Mouse (Mus musculus) erythroblast, embryonic 14.5 days (primary cell): ENCODE measurements at regions not wholly inside any gene's neighbourhood (a gene's known extent, or its start where the extent isn't known, plus 50 kb on each side); places are given as distances from the start of the nearest gene placed in this dataset.

Experiments used
- H3K27me3 ChIP-seq: 2 replicates; pipeline ENCODE4 v1.6.1; 2012; ENCODE audit warnings: inconsistent platforms; ENCODE audit not compliant: control insufficient read depth
- H3K36me3 ChIP-seq: 2 replicates; pipeline ENCODE4 v1.6.1; 2012; ENCODE audit warnings: mild to moderate bottlenecking, inconsistent platforms; ENCODE audit not compliant: control insufficient read depth
- H3K4me1 ChIP-seq: 2 replicates; pipeline ENCODE4 v1.6.1; 2012; ENCODE audit warnings: inconsistent platforms; ENCODE audit not compliant: control insufficient read depth
- H3K4me3 ChIP-seq: replicated peaks from 2 replicates; pipeline ENCODE3; 2012; ENCODE audit warnings: moderate library complexity, mild to moderate bottlenecking, inconsistent platforms
- H3K9me3 ChIP-seq: 2 replicates; pipeline ENCODE4 v1.6.1; 2012; ENCODE audit warnings: low read length, inconsistent platforms, mixed read lengths; ENCODE audit not compliant: control insufficient read depth
- GATA1 ChIP-seq: IDR thresholded peaks from 2 replicates; pipeline ENCODE4 v1.6.1; 2012; ENCODE audit warnings: low read length, inconsistent platforms, mixed read lengths
- TAL1 ChIP-seq: IDR thresholded peaks from 3 replicates; pipeline ENCODE4 v1.6.1; 2012; ENCODE audit warnings: low read length, inconsistent platforms, mixed read lengths

DNA sequence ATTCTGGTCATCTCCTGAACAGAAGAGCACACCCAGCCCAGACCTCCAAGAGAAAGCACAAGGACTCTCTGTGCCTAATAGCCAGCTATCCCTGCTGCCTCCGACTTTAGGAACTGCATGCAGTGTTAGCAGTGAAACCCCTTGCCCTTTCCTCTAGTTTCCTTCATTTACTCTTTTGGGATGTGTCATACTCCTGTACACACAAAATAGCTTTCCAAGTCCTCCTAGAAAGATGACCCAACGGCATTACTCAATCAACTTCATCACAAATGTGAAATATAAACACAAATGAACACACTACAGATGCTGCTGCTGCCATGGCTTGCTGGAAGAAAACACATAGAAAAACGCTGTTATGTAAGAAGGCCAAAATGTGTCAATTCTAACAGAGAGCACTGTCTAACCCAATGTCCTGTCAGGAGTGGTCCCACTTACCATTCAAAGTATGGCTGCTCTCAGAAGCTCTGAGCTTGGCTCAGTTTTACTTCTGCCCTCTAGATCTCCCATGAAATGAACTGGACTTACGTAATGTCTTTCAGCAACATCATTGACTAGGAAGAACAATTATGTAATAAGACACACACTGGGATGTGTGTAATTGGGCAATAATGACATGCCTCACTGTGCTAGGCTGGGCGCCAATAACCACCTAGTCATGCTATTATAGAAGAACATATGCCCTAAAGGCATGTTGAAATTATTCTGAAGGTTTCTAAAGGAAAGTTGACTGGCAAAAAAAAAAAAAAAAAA, 94.5 kb downstream of the Lmo4 start:
- H3K4me3 ChIP-seq: no peak overlapping the region
- H3K9me3 ChIP-seq: peaks cover 7% of the 10 kb centered on the region
- TF ChIP-seq GATA1 (no peak), TAL1 (no peak)
- no peaks in the 10 kb centered on the region for H3K4me1 ChIP-seq
- H3K36me3 ChIP-seq: no peaks in the 10 kb centered on the region
- H3K27me3 ChIP-seq: no peaks in the 10 kb centered on the region

- Histone ChIP-seq H3K4me1 (no peaks in the 10 kb centered on the region), H3K9me3 (peaks cover 7% of the 10 kb centered on the region), H3K27me3 (no peaks in the 10 kb centered on the region), H3K4me3 (no peak overlapping the region), H3K36me3 (no peaks in the 10 kb centered on the region)
- TF ChIP-seq TAL1 (no peak), GATA1 (no peak)
Observed at GRCm38 (mm10) chr3:144109769-144110168, 95.3 kb downstream of the Lmo4 start.

- Histone ChIP-seq H3K27me3 (no peaks in the 10 kb centered on the region), H3K4me3 (no peak overlapping the region), H3K9me3 (peaks cover 2% of the 10 kb centered on the region; the same call in 1 of the 2 replicates), H3K4me1 (no peaks in the 10 kb centered on the region), H3K36me3 (no peaks in the 10 kb centered on the region)
- TF ChIP-seq TAL1 (no peak), GATA1 (no peak)
Observed at GRCm38 (mm10) chr3:144108310-144108709, 96.7 kb downstream of the Lmo4 start.

DNA sequence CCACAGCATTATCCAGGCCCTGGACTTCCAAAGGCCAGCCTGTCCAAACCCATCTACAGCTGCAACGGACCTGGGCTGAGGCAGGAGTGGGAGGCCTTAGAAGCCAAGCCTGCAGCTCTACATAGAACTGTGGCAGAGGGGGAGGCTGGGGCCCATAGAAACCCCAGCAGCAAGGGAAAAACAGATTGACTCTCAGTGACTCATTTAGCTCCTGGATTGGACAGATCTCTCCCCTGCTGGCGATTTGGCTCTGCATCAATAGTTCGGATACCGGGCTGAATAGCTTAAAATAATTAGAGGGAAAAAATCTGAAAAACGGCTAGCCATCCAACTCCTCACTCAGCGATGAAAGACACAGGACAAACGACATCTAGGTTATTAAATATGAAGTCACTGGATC, 97.4 kb downstream of the Lmo4 start:
- TF ChIP-seq GATA1 (no peak), TAL1 (no peak)
- Histone ChIP-seq H3K4me3 (no peak overlapping the region), H3K4me1 (no peaks in the 10 kb centered on the region), H3K36me3 (no peaks in the 10 kb centered on the region), H3K9me3 (peaks cover 2% of the 10 kb centered on the region; the same call in 1 of the 2 replicates), H3K27me3 (no peaks in the 10 kb centered on the region)

GRCm38 (mm10) chr3:144104366-144104765, 100.7 kb downstream of the Lmo4 start:
- Histone ChIP-seq H3K4me3 (no peak overlapping the region), H3K9me3 (peaks cover 2% of the 10 kb centered on the region; the same call in 1 of the 2 replicates), H3K36me3 (no peaks in the 10 kb centered on the region), H3K27me3 (no peaks in the 10 kb centered on the region), H3K4me1 (no peaks in the 10 kb centered on the region)
- TF ChIP-seq GATA1: no peak
- TF ChIP-seq TAL1: no peak

DNA sequence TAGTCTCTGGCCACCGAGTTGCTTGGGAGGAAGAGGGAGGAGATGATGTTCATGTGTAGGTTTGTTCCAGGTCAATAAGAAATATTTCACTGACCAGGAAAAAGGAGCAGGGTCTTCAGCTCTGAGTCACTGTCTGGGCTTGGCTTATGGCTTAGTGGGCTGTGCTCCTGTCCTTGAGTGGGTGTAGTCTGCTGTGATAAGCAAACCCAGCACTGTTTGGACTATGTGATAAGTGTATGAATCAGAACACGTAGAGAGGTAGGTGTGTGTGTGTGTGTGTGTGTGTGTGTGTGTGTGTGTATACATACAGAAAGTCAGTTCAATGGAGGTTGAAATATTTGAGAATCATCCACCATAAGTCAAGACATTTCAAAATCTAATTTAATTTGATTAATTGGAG, 105.6 kb downstream of the Lmo4 start:
- no peaks in the 10 kb centered on the region for H3K36me3 ChIP-seq
- H3K27me3 ChIP-seq: no peaks in the 10 kb centered on the region
- H3K4me3 ChIP-seq: no peak overlapping the region
- no peaks in the 10 kb centered on the region for H3K9me3 ChIP-seq
- H3K4me1 ChIP-seq: no peaks in the 10 kb centered on the region
- no peak for TF ChIP-seq GATA1
- TF ChIP-seq TAL1: no peak

DNA sequence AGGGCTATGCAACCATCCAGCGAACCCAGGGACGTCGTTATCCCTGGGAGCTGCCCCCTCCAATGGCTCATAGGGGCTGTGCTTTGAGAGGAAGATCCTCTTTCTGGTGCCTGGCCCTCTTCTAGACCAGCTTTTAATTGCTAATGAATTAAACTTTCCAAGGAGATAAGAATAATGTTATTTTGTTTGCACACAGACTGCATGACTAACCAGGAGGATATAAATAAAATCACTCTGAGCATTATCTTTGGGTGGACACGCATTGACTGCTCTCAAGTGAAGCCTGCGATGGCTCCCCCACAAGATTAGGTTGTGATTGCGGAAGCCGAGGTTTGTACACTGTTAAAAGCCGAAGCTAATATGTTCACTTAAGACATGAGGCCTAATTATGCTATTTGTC, 106.3 kb downstream of the Lmo4 start:
- Histone ChIP-seq H3K4me1 (no peaks in the 10 kb centered on the region), H3K4me3 (no peak overlapping the region), H3K27me3 (no peaks in the 10 kb centered on the region), H3K9me3 (no peaks in the 10 kb centered on the region), H3K36me3 (no peaks in the 10 kb centered on the region)
- TF ChIP-seq GATA1: no peak
- no peak for TF ChIP-seq TAL1

GRCm38 (mm10) chr3:144091231-144091630, 113.8 kb downstream of the Lmo4 start:
- Histone ChIP-seq H3K9me3 (peaks cover 4% of the 10 kb centered on the region; the same call in 1 of the 2 replicates), H3K27me3 (no peaks in the 10 kb centered on the region), H3K36me3 (no peaks in the 10 kb centered on the region), H3K4me3 (no peak overlapping the region), H3K4me1 (no peaks in the 10 kb centered on the region)
- no peak for TF ChIP-seq GATA1
- TF ChIP-seq TAL1: no peak

DNA sequence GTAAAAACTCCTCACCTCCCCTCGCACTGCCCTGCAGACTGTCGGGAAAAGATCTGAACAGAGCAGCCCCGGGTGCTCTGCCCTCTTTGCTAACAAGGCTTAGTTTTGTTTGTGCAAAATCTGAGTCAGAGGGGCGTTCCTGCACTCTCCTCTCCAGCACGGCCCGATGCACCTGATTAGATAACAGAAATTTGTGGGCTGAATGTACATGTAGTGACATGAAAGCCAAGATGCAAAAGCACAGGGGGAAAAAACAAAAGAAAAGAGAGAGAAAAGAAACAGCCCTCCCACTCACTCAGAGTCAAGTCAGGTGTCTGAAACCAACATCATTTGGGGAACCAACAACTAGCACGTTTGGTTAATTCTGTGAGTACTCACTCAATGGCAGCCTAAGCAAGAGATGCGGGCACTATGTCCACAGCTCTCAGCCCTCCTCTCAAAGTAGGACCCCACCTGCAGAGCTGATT, 115.2 kb downstream of the Lmo4 start:
- no peaks in the 10 kb centered on the region for H3K27me3 ChIP-seq
- H3K9me3 ChIP-seq: peaks cover 4% of the 10 kb centered on the region; the same call in 1 of the 2 replicates
- H3K36me3 ChIP-seq: no peaks in the 10 kb centered on the region
- no peaks in the 10 kb centered on the region for H3K4me1 ChIP-seq
- TF ChIP-seq TAL1 (no peak), GATA1 (no peak)
- no peak overlapping the region for H3K4me3 ChIP-seq
